Mouse (Mus musculus): ENCODE measurements around the gene Irf7. TPM values are rescaled to one million over a fixed set of nuclear protein-coding genes. Genes with fewer than 3 reads are reported as not detected.
A peak's percentile ranks its signal among the peaks of the same experiment; 100 is the strongest.

Gene Irf7
- polyA plus RNA-seq, 1 experiment from 2014 or later, result 0.66 TPM

GRCm38 (mm10) chr7:141213605-141214235 lies 52.6 kb downstream of the Irf7 start, which contains the start of gene Lmntd2:
Gene Lmntd2 (minus strand): TSS chr7:141214080.
- peak within 1 kb of the TSS; percentile 67 for H3K4me3 ChIP-seq (ENCODE audit: low read depth, low read length)
- peaks cover 14% of the 10 kb centered on the region for H3K4me1 ChIP-seq (ENCODE audit: control insufficient read depth, insufficient read depth, low read length)
- no peaks in the 10 kb centered on the region for H3K36me3 ChIP-seq (ENCODE audit: control insufficient read depth, insufficient read depth, low read length)
- ATAC-seq (ENCODE audit: low read depth), result no peak
- no peaks in the 10 kb centered on the region for H3K27me3 ChIP-seq (ENCODE audit: control insufficient read depth, insufficient read depth, low read length)
- no peaks in the 10 kb centered on the region for H3K9me3 ChIP-seq (ENCODE audit: control insufficient read depth, low read length)
- H3K27ac ChIP-seq (ENCODE audit: low read depth, low read length), result peak within 1 kb of the TSS; percentile 65
- peak within 1 kb of the TSS; percentile 91 for H3K4me2 ChIP-seq (ENCODE audit: low read depth, low read length)
- peak within 1 kb of the TSS; percentile 56; the same call in 1 of the 2 replicates for H3K9ac ChIP-seq (replicated peaks; ENCODE audit: low read depth, low read length)
- WGBS, result 97% methylated on average over 11 of the region's 11 CpGs

- Histone ChIP-seq H3K9me3 (ENCODE audit: control insufficient read depth, low read length) (no peaks in the 10 kb centered on the region), H3K36me3 (ENCODE audit: control insufficient read depth, insufficient read depth, low read length) (no peaks in the 10 kb centered on the region), H3K9ac (replicated peaks; ENCODE audit: low read depth, low read length) (no peak overlapping the region), H3K4me3 (ENCODE audit: low read depth, low read length) (no peak overlapping the region), H3K4me2 (ENCODE audit: low read depth, low read length) (no peak overlapping the region), H3K27me3 (ENCODE audit: control insufficient read depth, insufficient read depth, low read length) (no peaks in the 10 kb centered on the region), H3K27ac (ENCODE audit: low read depth, low read length) (no peak overlapping the region), H3K4me1 (ENCODE audit: control insufficient read depth, insufficient read depth, low read length) (peaks cover 14% of the 10 kb centered on the region)
- ATAC-seq (ENCODE audit: low read depth), result no peak
- WGBS, result 87% methylated on average over 3 of the region's 3 CpGs
Observed at GRCm38 (mm10) chr7:141213133-141213532, 53.1 kb downstream of the Irf7 start.

MicroRNAs encoded within 50 kb of the gene (microRNA counts, 519-probe panel; counts per million panel counts)
- microRNA mmu-miR-210, result 3,922 counts per million, percentile 41 among the panel's probes with 10 or more counts

Small RNA genes within 50 kb of the gene (microRNA-seq; reads per million reads assigned to microRNA genes)
- gene Mir210, result 222 reads per million, percentile 57 among the genes with 10 or more reads in this experiment

Other genes with a start within 250 kb of the Irf7 start
- gene Ifitm6, start 248.6 kb downstream of the Irf7 start, polyA plus RNA-seq (2014; fragmentation: Nextera tagmentation; extraction: Ambion mirVana), result 0.58 and 0.88 TPM in 2 replicates
- not detected in 2 replicates for gene Gm17387, start 237.3 kb downstream of the Irf7 start, polyA plus RNA-seq (2014; fragmentation: Nextera tagmentation; extraction: Ambion mirVana)
- gene B4galnt4, start 205.4 kb downstream of the Irf7 start, polyA plus RNA-seq (2014; fragmentation: Nextera tagmentation; extraction: Ambion mirVana), result 34.8 and 36.6 TPM in 2 replicates
- not detected in 2 replicates for gene Pkp3, start 188.3 kb downstream of the Irf7 start, polyA plus RNA-seq (2014; fragmentation: Nextera tagmentation; extraction: Ambion mirVana)
- gene Sigirr, start 165.9 kb downstream of the Irf7 start, polyA plus RNA-seq (2014; fragmentation: Nextera tagmentation; extraction: Ambion mirVana), result 1.2 and 2.2 TPM in 2 replicates
- gene Ano9, start 148.7 kb downstream of the Irf7 start, polyA plus RNA-seq (2014; fragmentation: Nextera tagmentation; extraction: Ambion mirVana), result 0.14 and 0.63 TPM in 2 replicates
- gene Ptdss2, start 144.1 kb downstream of the Irf7 start, polyA plus RNA-seq (2014; fragmentation: Nextera tagmentation; extraction: Ambion mirVana), result 71.7 and 80.8 TPM in 2 replicates
- gene Rnh1, start 93.6 kb downstream of the Irf7 start, polyA plus RNA-seq (2014; fragmentation: Nextera tagmentation; extraction: Ambion mirVana), result 45.3 and 54.3 TPM in 2 replicates
- gene Hras, start 72.5 kb downstream of the Irf7 start, polyA plus RNA-seq (2014; fragmentation: Nextera tagmentation; extraction: Ambion mirVana), result 152 and 166 TPM in 2 replicates
- gene Lrrc56, start 72.3 kb downstream of the Irf7 start, polyA plus RNA-seq (2014; fragmentation: Nextera tagmentation; extraction: Ambion mirVana), result 4.4 and 6.7 TPM in 2 replicates
- gene Lmntd2, start 52.4 kb downstream of the Irf7 start, polyA plus RNA-seq (2014; fragmentation: Nextera tagmentation; extraction: Ambion mirVana), result 0.21 and 0.45 TPM in 2 replicates
- 24.8 and 25.3 TPM in 2 replicates for gene Rassf7, start 50.6 kb downstream of the Irf7 start, polyA plus RNA-seq (2014; fragmentation: Nextera tagmentation; extraction: Ambion mirVana)
- 59.5 and 72.3 TPM in 2 replicates for gene Phrf1, start 37.7 kb downstream of the Irf7 start, polyA plus RNA-seq (2014; fragmentation: Nextera tagmentation; extraction: Ambion mirVana)
- gene Cdhr5, start 10.3 kb upstream of the Irf7 start, polyA plus RNA-seq (2014; fragmentation: Nextera tagmentation; extraction: Ambion mirVana), result not detected in 2 replicates
- gene Sct, start 12.7 kb upstream of the Irf7 start, polyA plus RNA-seq (2014; fragmentation: Nextera tagmentation; extraction: Ambion mirVana), result 3.9 and 4.2 TPM in 2 replicates
- 0.73 and 0.90 TPM in 2 replicates for gene Drd4, start 25.5 kb upstream of the Irf7 start, polyA plus RNA-seq (2014; fragmentation: Nextera tagmentation; extraction: Ambion mirVana)
- 186 and 228 TPM in 2 replicates for gene Deaf1, start 61.2 kb upstream of the Irf7 start, polyA plus RNA-seq (2014; fragmentation: Nextera tagmentation; extraction: Ambion mirVana)
- gene Tmem80, start 61.3 kb upstream of the Irf7 start, polyA plus RNA-seq (2014; fragmentation: Nextera tagmentation; extraction: Ambion mirVana), result 36.7 and 40.2 TPM in 2 replicates
- gene Eps8l2, start 72.4 kb upstream of the Irf7 start, polyA plus RNA-seq (2014; fragmentation: Nextera tagmentation; extraction: Ambion mirVana), result 0.33 and 0.51 TPM in 2 replicates
- gene Taldo1, start 125.7 kb upstream of the Irf7 start, polyA plus RNA-seq (2014; fragmentation: Nextera tagmentation; extraction: Ambion mirVana), result 265 and 311 TPM in 2 replicates
- 42.7 and 44.8 TPM in 2 replicates for gene Gatd1, start 147.7 kb upstream of the Irf7 start, polyA plus RNA-seq (2014; fragmentation: Nextera tagmentation; extraction: Ambion mirVana)
- 51.6 and 70.7 TPM in 2 replicates for gene Cend1, start 163.0 kb upstream of the Irf7 start, polyA plus RNA-seq (2014; fragmentation: Nextera tagmentation; extraction: Ambion mirVana)
- 66.9 and 80.4 TPM in 2 replicates for gene Slc25a22, start 171.4 kb upstream of the Irf7 start, polyA plus RNA-seq (2014; fragmentation: Nextera tagmentation; extraction: Ambion mirVana)
- gene Pidd1, start 177.5 kb upstream of the Irf7 start, polyA plus RNA-seq (2014; fragmentation: Nextera tagmentation; extraction: Ambion mirVana), result 2.0 and 2.5 TPM in 2 replicates
- gene Rplp2, start 180.9 kb upstream of the Irf7 start, polyA plus RNA-seq (2014; fragmentation: Nextera tagmentation; extraction: Ambion mirVana), result 654 and 691 TPM in 2 replicates
- 14.0 and 14.7 TPM in 2 replicates for gene Pnpla2, start 188.7 kb upstream of the Irf7 start, polyA plus RNA-seq (2014; fragmentation: Nextera tagmentation; extraction: Ambion mirVana)
- gene Cracr2b, start 194.6 kb upstream of the Irf7 start, polyA plus RNA-seq (2014; fragmentation: Nextera tagmentation; extraction: Ambion mirVana), result 3.6 and 6.6 TPM in 2 replicates
- 43.3 and 49.6 TPM in 2 replicates for gene Cd151, start 200.9 kb upstream of the Irf7 start, polyA plus RNA-seq (2014; fragmentation: Nextera tagmentation; extraction: Ambion mirVana)
- gene Polr2l, start 208.7 kb upstream of the Irf7 start, polyA plus RNA-seq (2014; fragmentation: Nextera tagmentation; extraction: Ambion mirVana), result 74.0 and 87.3 TPM in 2 replicates
- gene Tspan4, start 208.8 kb upstream of the Irf7 start, polyA plus RNA-seq (2014; fragmentation: Nextera tagmentation; extraction: Ambion mirVana), result 55.7 and 63.3 TPM in 2 replicates